Mouse (Mus musculus) fat pad, adult 2 months (tissue): ENCODE data around the gene Atf7.
"Not testable (repeated sequence)": the region's sequence is repeated elsewhere in the genome, so short reads cannot be mapped to it uniquely, and the experiment has no call there.

Source experiments
- DNase-seq: peaks from one replicate; pipeline ENCODE4 v3.0.0-alpha.2; 2011; ENCODE audit warnings: low read depth, low spot score; ENCODE audit errors: extremely low read depth

Gene Atf7

DNA sequence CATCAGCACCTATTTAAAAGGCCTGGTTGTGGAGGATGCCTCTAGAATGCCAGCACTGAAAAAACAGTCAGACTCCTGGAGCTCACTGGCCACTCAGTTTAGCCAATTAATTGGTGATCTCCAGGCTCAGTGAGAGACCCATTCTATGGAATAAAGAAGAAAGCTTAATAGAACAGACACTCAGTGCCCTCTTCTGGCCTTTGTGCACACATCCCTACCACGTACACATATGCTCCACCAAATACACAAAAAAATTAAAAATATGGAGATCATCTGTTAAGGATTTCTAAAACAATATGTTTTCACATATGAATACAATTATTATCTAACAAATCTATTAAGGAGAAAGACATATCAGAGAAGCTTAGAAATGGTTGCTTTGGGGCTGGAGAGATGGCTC lies 4.5 kb downstream of the Atf7 start:
- no peak for DNase-seq

DNA sequence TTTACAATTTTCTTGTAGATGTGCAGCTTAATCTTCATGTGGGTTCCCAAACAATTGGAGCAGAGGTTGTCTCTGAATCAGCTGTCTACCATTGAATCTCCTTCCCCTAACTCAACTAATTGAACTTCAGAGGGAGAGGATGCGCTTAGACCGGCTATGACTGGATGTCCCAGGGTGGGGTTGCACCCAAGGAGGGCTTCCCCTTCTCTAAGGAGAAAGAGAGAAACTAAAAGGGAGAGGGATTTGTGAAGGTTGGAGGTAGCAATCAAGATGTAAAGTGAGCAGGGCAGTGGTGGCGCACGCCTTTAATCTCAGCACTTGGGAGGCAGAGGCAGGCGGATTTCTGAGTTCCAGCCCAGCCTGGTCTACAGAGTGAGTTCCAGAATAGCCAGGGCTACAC lies 5.8 kb downstream of the Atf7 start:
- DNase-seq: no peak

DNA sequence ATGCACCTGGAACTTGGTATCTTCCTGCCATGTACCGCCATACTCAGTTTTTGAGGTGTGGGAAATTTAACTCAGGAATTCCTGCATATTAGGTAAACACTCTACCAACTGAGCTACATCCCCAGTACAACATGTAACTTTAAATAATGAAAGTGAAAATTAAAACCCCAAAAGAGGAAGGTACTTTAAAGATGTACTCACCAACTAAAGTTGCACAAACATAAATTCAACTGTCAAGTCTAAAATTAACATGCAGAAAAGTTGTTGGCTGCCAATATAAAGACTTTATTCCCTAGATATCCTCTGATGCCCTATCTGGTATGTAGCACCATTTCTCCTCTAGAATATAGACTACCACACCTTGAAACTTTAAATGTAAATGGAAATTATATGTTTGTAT lies 7.6 kb downstream of the Atf7 start:
- DNase-seq: no peak

DNA sequence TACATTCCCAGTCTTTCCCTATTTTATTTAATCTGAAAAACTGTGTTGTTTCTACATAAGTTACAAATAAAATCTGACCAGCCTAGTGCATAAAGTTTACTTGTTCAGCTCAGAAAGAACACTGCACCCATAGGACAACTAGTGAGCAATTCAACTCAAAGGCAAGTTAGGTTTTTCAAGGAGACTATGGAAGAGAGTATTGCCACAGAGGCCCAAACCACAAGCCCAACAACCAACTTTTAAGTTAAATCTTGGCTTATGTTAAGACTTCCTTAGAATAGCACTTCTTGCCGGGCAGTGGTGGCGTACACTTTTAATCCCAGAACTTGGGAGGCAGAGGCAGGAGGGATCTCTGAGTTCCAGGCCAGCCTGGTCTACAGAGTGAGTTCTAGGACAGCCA lies 9.1 kb downstream of the Atf7 start:
- DNase-seq: no peak

DNA sequence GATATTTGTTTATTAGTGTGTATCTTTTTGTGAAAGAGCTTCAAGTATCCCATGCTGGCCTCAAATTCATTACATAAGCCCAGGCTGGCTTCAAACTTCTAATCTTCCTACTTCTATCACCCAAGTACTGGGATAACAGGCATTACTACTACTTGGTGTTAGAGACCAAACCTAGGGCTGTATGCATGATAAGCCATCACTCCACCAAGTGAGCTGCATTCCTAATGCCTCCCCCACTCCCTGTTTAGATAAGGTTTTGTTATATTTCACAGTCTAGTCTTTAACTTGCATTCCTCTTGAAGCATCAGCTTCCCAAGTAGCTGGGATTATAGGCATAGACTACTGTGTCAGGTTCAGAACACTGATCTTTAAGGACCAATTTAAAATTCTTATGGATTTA lies 11.0 kb downstream of the Atf7 start:
- DNase-seq: no peak

DNA sequence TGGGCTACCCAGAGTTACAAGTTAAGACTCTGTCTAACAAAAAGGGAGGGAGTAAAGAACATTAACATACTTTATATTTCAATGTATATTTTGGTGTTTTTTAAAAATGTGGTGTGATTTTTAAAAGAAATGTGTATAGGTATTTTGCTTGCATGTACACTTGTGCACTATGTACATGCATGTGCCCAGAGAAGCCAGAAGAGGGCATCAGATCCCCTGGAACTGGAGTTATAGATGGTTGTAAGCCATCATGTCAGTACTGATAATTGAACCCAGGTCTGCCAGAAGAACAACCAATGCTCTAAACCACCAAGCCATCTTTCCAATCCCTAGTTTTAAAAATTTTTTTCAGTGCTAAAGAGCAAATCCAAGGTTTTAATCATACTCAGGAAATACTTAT lies 12.3 kb downstream of the Atf7 start:
- DNase-seq: no peak

DNA sequence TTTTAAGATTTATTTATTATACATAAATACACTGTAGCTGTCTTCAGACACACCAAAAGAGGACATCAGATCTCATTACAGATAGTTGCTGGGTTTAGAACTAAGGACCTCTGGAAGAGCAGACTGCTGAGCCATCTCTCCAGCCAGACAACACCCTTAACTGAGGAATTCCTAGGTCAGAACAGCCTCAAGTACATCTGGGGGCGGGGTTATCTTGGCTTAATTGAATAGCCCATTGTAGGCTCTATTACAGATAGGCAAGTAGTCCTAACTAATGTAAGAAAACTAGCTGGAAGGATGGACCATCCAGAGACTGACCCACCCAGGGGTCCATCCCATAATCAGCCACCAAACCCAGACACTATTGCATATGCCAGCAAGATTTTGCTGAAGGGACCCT lies 16.7 kb downstream of the Atf7 start:
- not testable (repeated sequence) for DNase-seq

DNA sequence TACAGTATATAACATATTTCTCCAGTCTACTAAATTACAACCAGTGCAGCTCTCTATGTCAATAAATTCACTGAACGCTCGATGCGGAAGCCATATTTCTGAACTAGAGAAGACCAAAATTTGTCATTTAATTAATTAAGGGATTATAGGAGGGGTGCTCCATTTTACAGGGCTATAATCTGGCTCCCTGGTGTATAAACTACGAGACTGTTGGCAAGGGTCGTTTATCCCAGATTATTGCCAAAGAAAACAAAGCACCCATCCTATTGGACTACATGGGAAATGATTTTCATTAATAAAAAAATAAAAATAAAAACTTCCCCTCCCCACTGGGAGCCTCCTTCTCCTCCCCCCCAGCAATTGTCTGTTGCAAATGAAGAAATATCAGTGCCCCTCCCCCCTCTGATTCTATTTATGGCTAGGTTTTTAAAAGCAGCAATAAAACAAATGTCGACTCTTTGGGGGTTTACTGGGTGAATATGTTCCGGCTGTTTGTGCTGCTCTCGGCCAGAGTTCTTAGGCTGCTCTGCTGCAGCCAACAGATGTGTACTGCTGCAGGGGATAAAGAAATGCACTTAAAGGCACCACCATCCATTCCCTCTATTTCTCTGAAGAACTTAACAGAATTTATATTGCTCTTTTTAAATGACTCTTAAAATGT lies 31.1 kb downstream of the Atf7 start:
- DNase-seq: no peak

DNA sequence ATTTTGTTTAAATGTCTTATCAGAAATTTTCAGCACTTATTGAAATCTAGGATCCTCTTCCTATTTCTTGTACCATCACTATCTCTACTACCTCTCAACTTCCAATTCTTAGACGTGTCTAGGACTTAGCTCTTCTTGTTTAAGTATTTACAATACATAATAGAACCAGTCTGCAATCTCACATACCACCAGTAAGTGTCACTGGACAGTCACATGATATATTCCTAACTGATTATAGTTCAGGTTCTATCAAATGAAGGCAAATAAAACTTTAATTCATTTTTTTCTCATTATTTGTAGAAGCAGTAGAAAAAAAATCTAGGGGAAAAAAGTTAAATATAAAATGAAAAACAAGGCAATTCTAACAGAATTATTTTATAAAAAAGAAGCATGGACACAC lies 32.6 kb downstream of the Atf7 start:
- no peak for DNase-seq

DNA sequence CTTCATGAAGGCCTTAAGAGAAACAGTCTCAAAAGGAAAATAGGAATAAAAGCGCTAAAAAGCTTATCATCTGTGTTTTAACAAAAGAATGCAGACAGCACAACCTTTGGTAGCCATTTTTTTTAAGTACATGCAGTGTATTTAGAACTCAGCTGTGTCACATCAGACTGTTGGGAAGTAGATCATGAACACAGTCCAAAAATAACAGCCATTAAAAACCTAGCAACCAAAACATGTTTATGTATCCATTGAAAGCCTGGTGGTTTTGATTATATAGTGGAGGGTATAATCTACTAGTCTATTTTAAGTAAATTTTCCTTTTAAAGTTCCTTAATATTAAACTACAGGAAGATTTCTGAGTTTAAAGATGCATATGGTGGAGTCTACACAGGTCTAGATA lies 34.7 kb downstream of the Atf7 start:
- DNase-seq: no peak

DNA sequence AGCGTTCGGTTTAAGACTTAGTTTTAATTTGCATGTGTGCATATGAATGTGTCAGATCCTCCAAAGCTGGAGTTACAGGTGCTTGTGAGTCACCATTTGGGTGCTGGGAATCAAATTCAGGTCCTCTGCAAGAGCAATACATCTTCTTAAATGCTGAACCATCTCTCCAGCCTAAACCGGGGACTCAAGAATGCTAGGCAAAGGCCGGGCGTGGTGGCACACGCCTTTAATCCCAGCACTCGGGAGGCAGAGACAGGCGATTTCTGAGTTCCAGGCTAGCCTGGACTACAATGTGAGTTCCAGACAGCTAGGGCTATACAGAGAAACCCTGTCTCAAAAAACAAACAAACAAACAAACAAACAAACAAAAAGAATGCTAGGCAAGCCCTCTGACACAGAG lies 35.4 kb downstream of the Atf7 start:
- no peak for DNase-seq

DNA sequence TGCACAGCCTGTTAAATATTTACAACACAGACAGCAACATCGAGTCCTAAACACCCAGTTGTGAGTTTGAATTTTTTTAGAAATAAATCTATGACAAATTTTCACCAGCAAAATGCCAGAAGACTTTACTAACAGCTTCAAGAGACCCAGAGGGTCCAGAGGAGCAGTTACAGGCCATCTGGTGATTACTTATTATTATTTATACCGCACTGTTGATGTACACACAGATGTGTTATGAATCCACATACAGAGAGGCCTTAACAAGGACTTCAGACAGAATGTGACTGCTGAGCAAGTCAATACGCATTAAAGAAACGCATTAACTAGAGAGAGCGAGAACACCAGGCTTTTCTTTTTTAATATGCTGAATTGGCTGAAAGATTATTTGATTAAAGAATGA lies 39.8 kb downstream of the Atf7 start:
- no peak for DNase-seq

DNA sequence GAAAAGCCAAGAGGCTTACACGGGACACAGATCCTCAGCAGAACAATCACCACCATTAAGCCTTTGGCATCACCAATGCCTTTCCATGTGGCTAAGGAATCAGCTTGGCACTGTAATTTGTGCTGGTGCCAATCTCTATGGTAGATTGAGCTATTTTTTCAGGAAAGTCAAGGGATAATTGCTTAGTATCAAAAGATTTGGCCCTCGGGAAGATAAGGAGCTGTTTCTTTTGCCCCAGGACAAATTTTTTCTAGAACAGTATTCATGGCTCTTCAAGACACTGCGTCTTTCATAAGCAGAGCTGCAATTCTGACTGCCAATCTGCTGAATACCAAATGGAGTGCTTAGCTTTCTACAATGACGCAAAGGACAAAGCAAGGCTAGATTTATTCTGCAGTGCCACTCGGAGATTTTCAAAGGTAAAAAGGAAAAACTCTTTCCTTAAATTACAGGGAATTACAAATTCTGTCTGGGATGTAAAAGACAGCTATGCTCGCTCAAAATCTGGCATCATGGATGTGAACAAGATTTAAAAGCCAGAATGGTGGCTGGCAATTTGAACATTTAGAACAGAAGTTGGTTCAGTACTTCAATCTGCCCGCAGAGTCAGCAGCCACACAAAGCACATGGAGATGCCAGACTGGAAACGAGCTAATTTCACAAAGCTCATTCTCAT lies 41.4 kb downstream of the Atf7 start:
- no peak for DNase-seq

DNA sequence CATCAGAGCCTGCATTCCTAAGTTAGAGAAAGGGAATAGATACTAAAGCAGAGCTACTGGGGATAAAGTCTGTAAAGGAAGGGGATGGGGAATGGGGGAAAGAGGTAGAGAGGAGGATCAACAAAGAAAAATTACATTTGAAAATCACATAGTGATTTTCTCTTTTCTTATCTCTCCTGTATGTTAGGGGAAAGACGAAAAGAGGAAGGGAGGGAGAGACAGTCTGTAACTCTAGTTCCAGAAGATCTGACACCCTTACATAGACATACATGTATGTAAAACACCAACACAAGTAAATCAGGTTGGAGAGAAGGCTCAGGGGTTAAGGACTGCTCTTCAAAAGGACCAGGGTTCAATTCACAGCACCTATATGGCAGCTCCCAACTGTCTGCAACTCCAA lies 44.1 kb downstream of the Atf7 start:
- no peak for DNase-seq

DNA sequence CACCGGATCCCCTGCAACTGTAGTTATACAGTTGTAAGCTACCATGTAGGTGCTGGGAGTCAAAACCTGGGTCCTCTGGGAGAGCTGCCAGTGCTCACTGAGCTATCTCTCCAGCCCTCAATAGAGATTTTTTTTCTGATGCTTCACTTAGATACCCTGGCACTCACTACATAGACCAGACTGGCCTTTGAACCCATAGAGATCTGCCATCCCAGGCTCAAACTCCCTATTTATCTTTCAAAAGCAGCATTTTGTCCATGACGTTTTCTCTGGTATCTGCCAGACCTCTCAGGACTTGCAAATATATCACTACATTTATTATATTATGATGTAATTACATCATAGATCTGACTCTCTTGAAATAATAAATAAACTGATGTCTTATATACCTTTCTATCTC lies 46.9 kb downstream of the Atf7 start:
- no peak for DNase-seq

DNA sequence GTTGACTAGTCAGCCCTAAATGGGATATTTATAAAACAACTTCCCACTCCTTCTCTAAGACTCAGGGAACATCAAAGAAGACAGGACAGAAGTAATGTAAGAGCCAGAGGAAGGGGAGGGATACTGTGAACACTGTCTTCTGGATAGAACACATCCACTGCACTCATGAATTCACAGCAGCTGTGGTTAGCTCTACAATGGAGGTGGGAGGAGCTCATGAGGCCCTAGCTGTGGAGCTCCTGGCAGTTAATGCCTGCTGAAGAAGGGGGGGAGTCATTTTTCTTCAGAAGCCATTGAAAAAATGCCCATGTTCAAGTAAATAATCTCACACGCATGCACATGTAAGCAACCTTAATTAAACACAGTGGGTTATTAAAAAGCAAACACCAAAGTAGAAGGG lies 48.3 kb downstream of the Atf7 start:
- no peak for DNase-seq

DNA sequence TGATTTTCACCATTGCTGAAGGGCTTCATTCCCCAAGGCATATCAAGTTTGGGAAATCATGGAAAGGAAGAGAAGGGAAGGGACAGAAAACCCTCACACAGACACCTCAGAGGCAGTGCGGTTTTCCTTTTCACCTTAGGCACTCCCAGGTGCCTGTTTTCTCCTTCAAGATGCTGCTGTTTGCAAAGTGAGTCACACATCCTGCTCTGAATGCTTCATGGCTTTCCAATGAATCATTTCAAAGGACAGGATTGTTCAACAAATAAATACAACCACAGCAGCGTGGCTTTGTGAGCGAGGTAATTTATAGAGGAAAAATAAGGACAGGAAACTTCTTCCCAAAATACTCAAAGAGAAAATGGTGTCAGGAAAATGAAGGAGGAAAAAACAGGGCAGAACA lies 53.2 kb downstream of the Atf7 start:
- no peak for DNase-seq

DNA sequence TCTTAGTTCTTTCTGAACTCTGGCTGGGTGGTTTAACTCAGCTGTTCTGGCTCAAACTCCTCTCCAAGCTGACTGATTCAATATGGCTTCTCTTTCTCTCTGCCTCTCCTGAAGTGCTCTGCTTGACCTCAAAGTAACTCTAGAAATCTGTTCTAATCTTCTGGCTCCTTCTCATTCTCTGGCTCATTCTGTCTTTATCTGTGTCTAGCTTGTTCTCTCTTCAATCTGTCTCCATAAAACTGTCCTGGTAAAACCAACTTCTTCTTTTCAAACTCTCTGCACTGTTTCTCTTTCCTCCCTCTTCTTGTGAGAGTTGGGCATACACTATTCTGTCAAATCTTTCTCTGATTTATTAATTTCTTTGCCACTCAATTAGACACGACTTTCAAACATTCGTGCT lies 57.4 kb downstream of the Atf7 start:
- DNase-seq: no peak

DNA sequence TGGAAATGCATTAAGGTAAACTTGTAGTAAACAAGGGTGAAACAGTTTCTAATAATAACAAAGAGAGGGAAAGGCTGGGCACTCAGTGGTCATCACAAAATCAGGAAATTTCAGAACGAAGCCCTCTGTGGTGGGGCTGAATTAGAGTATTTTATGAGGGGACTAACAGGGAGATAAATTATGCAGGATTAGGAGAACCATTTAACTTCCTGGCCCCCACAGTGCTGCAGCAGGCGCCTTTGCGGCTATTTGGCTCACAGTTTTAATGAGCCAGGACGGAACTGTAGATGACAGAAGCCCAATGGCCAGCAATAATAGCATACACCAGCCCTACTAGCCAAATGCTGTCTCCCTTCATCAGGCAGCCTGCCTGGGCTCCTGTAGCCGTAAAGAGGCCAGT lies 61.6 kb downstream of the Atf7 start:
- no peak for DNase-seq

DNA sequence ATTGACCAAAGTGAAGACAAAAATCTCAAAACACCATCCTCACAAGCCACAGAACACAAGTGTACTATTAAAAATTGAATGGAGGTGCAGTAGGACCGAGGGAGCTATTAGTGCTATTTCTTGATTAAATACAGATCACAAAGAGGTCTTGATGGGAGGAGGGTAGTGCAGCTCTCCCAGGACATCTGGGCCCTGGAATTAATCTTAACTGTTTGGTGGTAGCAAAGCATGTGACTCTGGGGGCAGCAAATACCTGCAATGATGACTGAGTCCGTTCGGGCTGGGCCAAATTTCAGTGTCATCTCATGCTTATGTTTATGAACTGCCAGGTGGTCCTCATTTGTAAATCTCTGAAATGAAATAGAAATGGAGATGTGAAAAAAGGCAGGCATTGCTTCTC lies 62.2 kb downstream of the Atf7 start:
- DNase-seq: no peak

DNA sequence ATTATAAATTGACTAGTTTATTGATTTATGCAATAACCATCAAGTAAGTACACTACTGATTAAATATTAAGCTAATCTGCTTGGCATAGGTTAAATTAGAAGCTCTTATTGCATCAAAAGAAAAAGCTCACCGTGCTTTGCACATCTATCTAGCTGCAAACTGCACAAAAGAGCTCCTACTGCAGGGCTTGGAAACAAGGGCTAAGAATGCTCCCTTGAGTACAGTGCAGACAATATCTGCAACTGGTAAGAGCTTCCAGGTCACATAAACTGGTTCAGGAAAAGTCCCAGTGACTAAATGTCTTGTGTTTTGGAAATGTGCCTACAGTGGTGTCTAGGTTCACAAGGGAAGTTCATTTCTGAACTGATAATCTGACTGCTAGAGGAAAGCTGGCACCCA lies 62.8 kb downstream of the Atf7 start:
- DNase-seq: no peak

DNA sequence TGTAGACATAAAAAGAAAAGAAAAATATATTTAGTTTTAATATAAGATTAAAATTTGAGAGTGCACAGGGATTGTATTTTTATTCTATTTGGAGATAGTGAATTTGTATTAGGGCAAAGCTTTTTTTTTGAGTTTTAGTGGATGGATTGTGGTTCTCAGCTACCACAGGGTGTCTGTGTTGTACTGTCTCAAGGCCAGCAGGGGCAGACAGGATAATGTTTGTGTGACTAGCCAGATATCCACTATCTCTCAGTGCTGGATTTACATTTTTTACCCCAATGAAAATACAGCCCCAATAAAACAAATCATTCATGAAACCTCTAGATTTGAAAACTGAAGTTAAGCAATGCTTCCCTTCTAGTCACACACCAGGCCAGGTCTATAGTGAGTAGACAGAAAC lies 67.7 kb downstream of the Atf7 start:
- DNase-seq: no peak

DNA sequence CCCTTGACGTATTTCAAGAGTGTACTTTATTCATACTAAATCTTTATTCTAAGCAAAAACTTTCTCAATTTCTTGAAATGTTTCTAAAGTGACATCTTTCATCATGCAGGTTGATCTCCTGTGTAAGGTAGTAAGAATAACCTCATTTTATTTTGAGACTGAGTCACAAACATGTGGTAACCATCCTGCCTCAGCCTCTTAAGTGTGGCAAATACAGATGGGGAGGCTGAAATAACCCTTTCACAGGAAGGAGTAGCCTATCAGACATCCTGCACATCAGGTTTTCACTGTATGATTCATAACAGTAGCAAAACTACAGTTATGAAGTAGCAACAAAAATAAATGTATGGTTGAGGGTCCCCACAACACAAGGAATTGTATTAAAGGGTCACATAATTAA lies 69.7 kb downstream of the Atf7 start:
- DNase-seq: no peak
